Mouse (Mus musculus) megakaryocyte-erythroid progenitor cell, adult 5-6 weeks (primary cell): ENCODE results near the gene Nr1d1. TPM values are rescaled to one million over a fixed set of nuclear protein-coding genes. Genes with fewer than 3 reads are reported as not detected.

Source experiments
- ATAC-seq: replicated peaks from 2 replicates; pipeline ENCODE4 v1.8.0; 2016; ENCODE audit warnings: mild to moderate bottlenecking, inconsistent platforms; ENCODE audit not compliant: severe bottlenecking, poor library complexity, low FRiP score, low TSS enrichment
- total RNA-seq, 2 experiments: library from RNA; stranded (forward) in 1 of 2; stranded (reverse) in 1 of 2; fragments of 200-1000, 215-1000 nt in 1 of 2; fragments of >200 nt in 1 of 2; fragmentation: Nextera tagmentation in 1 of 2; gene quantifications; 2 replicates each; pipeline ENCODE4 v1.2.3; 2014 to 2017

The Nr1d1 gene
- total RNA-seq, 2 experiments from 2014 or later, result 1.3 to 8.0 TPM

DNA sequence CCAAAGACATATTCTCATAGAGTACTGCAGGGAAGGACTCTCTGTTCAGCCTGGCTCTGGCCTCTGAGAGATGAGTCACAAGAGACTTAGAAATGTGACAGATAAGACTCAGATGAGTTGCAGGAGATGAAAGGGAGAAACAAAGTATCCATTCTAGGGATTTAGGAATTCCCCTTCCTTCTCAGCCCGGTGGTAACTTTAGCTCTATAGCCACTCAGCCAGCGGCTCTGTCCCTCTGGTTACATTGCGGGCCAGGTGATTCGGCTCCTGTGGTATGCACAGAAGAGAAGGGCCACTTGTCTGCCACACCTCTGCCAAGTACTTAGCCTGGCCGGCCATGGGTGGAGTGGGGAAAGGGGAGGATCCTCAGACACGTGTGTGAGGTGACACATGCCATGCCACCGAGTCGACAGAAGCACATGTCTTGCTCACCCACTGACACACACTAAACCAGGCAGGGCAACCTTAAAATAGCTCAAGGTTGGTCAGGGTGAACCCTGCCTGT lies 2.4 kb downstream of the Nr1d1 start:
- ATAC-seq, result no peak

- no peak for ATAC-seq
These were observed 3.1 kb downstream of the Nr1d1 start for GRCm38 (mm10) chr11:98771844-98772525.

DNA sequence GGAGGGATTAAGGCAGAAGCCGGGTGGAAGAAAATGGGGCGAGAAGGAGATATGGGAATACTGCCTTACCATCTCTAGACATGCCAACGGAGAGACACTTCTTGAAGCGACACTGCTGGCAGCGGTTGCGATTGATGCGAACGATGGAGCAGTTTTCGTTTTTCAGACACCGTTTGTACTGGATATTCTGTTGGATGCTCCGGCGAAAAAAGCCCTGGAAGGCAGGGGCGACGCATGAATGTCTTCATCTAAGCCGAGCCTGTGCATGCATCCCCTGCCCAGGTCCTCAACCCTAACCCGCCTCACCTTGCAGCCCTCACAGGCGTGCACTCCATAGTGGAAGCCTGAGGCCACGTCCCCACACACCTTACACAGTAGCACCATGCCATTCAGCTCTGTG lies 4.0 kb downstream of the Nr1d1 start:
- ATAC-seq, result no peak

DNA sequence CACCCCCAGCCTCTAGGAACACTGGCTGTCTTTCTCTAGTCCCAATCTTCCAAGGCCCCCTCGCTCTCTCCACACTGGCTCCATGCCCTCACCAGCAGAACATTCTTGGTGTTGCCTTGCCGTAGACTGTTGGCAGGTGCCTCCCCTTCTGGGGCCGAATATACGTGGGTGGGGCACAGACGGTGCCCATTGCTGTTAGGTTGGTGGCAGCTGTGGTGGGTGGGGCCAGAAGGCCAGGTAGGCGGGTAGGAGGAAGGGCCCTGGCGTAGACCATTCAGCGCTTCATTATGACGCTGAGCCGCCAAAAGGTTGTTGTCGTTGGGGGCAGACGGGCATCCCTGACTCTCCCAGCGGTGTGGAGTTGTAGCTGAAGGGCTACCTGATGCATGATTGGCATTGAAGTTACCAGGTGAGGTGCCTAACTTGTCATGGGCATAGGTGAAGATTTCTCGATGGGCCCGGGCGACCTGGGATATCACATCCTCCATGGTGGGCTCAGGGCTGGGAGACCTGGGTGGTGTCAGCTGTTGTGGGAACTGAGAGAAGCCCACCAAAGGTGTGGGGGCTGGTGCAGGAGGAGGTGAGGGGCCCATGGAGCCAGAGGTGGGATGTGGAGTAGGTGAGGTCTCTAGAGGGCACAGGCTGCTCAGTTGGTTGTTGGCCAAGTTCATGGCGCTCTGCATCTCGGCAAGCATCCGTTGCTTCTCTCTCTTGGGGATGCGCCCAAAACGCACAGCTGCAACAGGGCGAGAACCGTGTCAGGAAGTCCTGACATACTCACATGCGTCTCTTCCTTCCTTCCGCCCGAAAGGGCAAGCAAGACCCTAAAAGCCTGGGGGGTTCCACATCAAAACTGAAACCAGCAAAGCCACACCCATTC lies 4.8 kb downstream of the Nr1d1 start:
- ATAC-seq, result no peak

GRCm38 (mm10) chr11:98769007-98769954 lies 5.9 kb downstream of the Nr1d1 start:
- ATAC-seq, result no peak

DNA sequence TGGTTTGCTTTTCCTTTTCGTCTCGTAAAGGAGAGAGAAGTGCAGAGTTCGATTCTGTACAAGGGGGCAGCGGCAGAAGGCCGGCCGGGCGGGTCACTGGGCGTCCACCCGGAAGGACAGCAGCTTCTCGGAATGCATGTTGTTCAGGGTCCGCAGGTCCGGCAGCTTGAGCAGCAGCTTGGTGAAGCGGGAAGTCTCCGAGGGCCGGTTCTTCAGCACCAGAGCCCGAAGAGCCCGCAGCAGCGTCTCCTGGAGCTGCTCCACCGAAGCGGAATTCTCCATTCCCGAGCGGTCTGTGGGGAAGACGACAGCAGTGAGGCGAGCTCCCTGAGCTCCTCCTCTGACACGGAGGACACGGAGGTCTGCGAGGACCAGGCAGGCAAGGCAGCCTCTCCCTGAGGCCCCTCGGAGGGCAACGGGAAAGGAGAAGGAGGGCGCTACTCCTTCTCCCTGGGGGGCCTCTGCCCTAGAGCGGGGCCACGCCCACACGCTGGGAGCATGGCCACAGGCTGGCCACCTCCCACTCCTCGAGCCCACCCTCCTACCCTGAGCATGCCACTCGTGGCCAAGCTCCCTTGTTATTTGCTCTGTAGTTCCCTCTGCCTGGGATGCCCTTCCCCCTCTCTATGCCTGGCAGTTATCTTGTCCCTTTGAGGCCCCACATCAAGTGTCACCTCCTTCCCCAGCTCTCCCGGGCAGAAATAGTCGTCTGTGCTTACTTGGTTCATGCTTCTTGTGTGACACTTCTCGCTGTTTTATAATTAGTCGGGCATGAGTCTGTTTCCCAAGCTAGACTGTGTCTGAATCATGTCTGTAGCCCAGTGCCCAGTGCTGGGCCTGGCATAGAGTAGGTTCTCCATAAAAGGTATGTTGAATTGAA lies 6.8 kb downstream of the Nr1d1 start:
- ATAC-seq, result peak; percentile 28; the same call in 1 of the 2 replicates

GRCm38 (mm10) chr11:98767713-98768112 lies 7.4 kb downstream of the Nr1d1 start:
- ATAC-seq, result no peak

GRCm38 (mm10) chr11:98767276-98767675 lies 7.9 kb downstream of the Nr1d1 start:
- ATAC-seq, result 0 out of 2 replicates have a peak, but pooled peaks have one; percentile 19

DNA sequence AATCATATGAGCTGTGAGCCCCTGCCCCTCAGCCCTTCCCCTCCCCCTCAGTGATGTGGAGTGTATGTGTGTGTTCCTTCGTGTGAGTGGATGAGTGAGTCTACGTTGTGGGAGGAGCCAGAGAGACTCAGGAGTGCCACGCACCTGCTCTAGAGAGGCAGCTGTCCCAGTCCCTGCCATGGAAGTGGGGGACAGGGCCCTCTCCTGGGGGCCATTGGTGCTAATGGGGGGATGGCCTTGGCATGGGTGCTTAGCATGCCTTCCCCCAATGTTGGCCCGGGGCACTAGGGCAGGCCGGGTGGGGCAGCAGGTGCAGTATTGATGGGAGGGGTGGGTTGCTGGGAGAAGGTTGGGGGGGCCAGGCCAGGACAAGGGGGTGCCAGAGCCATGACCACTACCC lies 8.3 kb downstream of the Nr1d1 start:
- ATAC-seq, result no peak

DNA sequence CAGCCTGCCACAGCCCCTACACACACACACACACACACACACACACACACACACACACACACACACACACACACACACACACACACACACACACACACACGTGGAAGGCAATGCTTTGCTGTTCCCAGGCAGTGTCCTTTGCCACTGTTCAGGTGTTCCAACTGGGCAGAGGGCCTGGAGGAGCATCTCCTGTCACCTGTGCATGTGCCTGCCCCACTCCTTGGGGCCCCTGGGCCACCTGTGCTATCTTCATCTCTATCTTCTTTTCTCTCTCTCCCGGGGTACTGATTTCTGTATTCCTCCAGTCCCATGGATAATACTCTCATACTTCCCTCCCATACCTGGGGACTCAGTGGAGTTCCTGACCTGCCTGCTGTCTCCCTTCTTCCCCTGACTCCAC lies 8.8 kb downstream of the Nr1d1 start:
- no peak for ATAC-seq

GRCm38 (mm10) chr11:98765421-98766309 lies 9.5 kb downstream of the Nr1d1 start:
- ATAC-seq, result peak; percentile 20; the same call in 1 of the 2 replicates

GRCm38 (mm10) chr11:98764746-98765145 lies 10.4 kb downstream of the Nr1d1 start:
- no peak for ATAC-seq

GRCm38 (mm10) chr11:98764091-98764490 lies 11.0 kb downstream of the Nr1d1 start:
- no peak for ATAC-seq

GRCm38 (mm10) chr11:98763502-98763861 lies 11.7 kb downstream of the Nr1d1 start:
- ATAC-seq, result no peak

DNA sequence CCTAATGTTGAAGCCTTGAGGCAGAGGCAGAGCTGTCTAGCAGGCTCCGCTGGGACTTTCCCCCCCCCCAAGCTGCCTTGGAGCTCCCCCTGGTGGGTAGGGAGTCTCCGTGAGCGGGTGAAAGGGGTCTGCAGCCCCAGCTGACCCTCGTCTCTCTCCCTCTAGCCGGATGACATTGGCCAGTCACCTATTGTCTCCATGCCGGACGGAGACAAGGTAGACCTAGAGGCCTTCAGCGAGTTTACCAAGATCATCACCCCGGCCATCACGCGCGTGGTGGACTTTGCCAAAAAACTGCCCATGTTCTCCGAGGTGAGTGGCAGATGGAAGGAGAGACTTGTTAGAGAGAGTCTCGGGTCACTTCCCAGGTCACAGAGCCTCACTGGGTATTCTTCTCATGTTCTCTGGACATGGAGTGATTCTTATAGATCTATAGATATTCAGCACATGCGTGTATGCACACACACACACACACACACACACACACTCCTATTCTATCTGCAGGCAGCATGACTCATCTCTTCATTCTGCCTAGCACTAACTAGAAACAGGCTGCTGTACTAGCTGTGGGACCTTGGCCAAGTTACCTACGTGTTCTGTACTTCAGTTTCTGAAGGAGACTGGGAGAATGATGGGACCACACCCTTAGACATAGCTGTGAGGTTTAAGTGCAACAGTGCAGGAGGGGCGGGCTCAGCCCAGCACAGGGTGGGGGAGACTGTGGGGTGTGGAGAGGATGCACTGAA lies 12.2 kb downstream of the Nr1d1 start:
- no peak for ATAC-seq

DNA sequence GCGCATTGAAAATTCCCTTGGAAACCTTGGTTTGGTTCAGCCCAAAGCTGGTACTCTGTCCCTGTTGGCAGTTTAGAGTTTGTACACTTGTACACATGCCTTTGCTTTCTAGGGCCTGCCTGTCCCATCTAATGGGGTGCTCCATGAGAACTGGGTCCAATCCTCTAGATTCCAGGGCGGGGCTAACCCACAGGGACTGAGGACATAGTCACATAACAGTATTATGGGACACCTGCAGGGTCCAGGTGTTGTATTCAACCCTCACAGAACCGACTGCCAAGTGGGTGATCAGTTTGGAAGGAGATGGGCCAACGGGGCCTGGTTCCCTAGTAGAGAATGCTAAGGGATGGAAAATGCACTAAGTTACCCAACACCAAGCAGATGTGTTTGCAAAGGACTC lies 13.2 kb downstream of the Nr1d1 start:
- ATAC-seq, result no peak

- ATAC-seq, result no peak
These were observed 18.4 kb downstream of the Nr1d1 start for GRCm38 (mm10) chr11:98756711-98757110.
